Mouse (Mus musculus) adipocyte (in vitro differentiated cells): Measurements from ENCODE around the gene Rab17.
A peak's percentile ranks its signal among the peaks of the same experiment; 100 is the strongest.

Experiments
- DNase-seq: peaks from one replicate; pipeline ENCODE4 v3.0.0-alpha.2; 2016; ENCODE audit warnings: low spot score

Rab17 gene

GRCm38 (mm10) chr1:90969347-90969784, at the start of gene Rab17:
TSS of gene Rab17 (minus strand) at chr1:90969661.
- no peak for DNase-seq

GRCm38 (mm10) chr1:91017111-91017758, 47.8 kb upstream of the Rab17 start:
- peak; percentile 49 for DNase-seq

GRCm38 (mm10) chr1:91015571-91015970, 46.1 kb upstream of the Rab17 start:
- no peak for DNase-seq

GRCm38 (mm10) chr1:91013803-91014202, 44.3 kb upstream of the Rab17 start:
- DNase-seq, result no peak

GRCm38 (mm10) chr1:91011336-91011735, 41.9 kb upstream of the Rab17 start:
- no peak for DNase-seq

GRCm38 (mm10) chr1:91010716-91011115, 41.3 kb upstream of the Rab17 start:
- no peak for DNase-seq

- DNase-seq, result no peak
Measured at GRCm38 (mm10) chr1:91010216-91010615, 40.8 kb upstream of the Rab17 start.

GRCm38 (mm10) chr1:91009266-91009665, 39.8 kb upstream of the Rab17 start:
- DNase-seq, result no peak

- DNase-seq, result no peak
Measured at GRCm38 (mm10) chr1:91008746-91009145, 39.3 kb upstream of the Rab17 start.

GRCm38 (mm10) chr1:91008147-91008682, 38.8 kb upstream of the Rab17 start:
- DNase-seq, result no peak

GRCm38 (mm10) chr1:91006708-91007107, 37.2 kb upstream of the Rab17 start:
- DNase-seq, result no peak

GRCm38 (mm10) chr1:91006037-91006436, 36.6 kb upstream of the Rab17 start:
- no peak for DNase-seq

- DNase-seq, result no peak
Measured at GRCm38 (mm10) chr1:91003522-91004253, 34.2 kb upstream of the Rab17 start.

GRCm38 (mm10) chr1:91002641-91003040, 33.2 kb upstream of the Rab17 start:
- no peak for DNase-seq

- DNase-seq, result no peak
Measured at GRCm38 (mm10) chr1:91001871-91002539, 32.5 kb upstream of the Rab17 start.

- DNase-seq, result no peak
Measured at GRCm38 (mm10) chr1:91001101-91001500, 31.6 kb upstream of the Rab17 start.

- no peak for DNase-seq
Measured at GRCm38 (mm10) chr1:90999911-91000601, 30.6 kb upstream of the Rab17 start.

GRCm38 (mm10) chr1:90998891-90999611, 29.6 kb upstream of the Rab17 start:
- DNase-seq, result peak; percentile 45

- peak; percentile 33 for DNase-seq
Measured at GRCm38 (mm10) chr1:90998268-90998890, 28.9 kb upstream of the Rab17 start, which contains the start of gene Lrrfip1. TSS of gene Lrrfip1 (plus strand) at chr1:90998737.

- DNase-seq, result no peak
Measured at GRCm38 (mm10) chr1:90997641-90998040, 28.2 kb upstream of the Rab17 start.

- DNase-seq, result no peak
Measured at GRCm38 (mm10) chr1:90997136-90997535, 27.7 kb upstream of the Rab17 start.
